Mouse (Mus musculus) hindbrain, embryonic 14.5 days (tissue): Measurements from ENCODE around the gene Zbtb20. TPM values are rescaled to one million over a fixed set of nuclear protein-coding genes. Genes with fewer than 3 reads are reported as not detected.

ENCODE experiments used
- ATAC-seq: fragments of 200-750 bp; cut with Nextera tagmentation; 2 replicates; pipeline ENCODE4 v1.8.0; 2017; ENCODE audit warnings: moderate number of reproducible peaks, mild to moderate bottlenecking, moderate TSS enrichment, moderate library complexity; ENCODE audit not compliant: low FRiP score
- DNase-seq: peaks from one replicate; pipeline ENCODE4 v3.0.0-alpha.2; 2015; ENCODE audit warnings: low spot score
- H3K27ac ChIP-seq: fragments of 300-500 bp; sonication (generic); 2 replicates; pipeline ENCODE4 v1.5.1; 2014; ENCODE audit warnings: mild to moderate bottlenecking, moderate library complexity
- H3K27me3 ChIP-seq: fragments of 300-500 bp; sonication (generic); 2 replicates; pipeline ENCODE4 v1.6.1; 2014; ENCODE audit warnings: mild to moderate bottlenecking, low read length, mixed read lengths; ENCODE audit not compliant: control insufficient read depth, insufficient read depth
- H3K36me3 ChIP-seq: fragments of 300-500 bp; sonication (generic); replicated peaks from 2 replicates; pipeline ENCODE4 v1.6.1; 2014; ENCODE audit not compliant: control insufficient read depth, insufficient read depth
- H3K4me1 ChIP-seq: fragments of 300-500 bp; sonication (generic); replicated peaks from 2 replicates; pipeline ENCODE4 v1.6.1; 2014; ENCODE audit warnings: antibody characterized with exemption, low read length, mixed read lengths; ENCODE audit not compliant: control insufficient read depth, insufficient read depth
- H3K4me2 ChIP-seq: fragments of 300-500 bp; sonication (generic); replicated peaks from 2 replicates; pipeline ENCODE4 v1.6.1; 2014; ENCODE audit warnings: mild to moderate bottlenecking, moderate library complexity
- H3K4me3 ChIP-seq: fragments of 300-500 bp; sonication (generic); replicated peaks from 2 replicates; pipeline ENCODE4 v1.5.1; 2014; ENCODE audit warnings: mild to moderate bottlenecking, low read length
- H3K9ac ChIP-seq: fragments of 300-500 bp; sonication (generic); 2 replicates; pipeline ENCODE4 v1.6.1; 2014
- H3K9me3 ChIP-seq: fragments of 300-500 bp; sonication (generic); 2 replicates; pipeline ENCODE4 v1.6.1; 2016; ENCODE audit warnings: low read length; ENCODE audit not compliant: control insufficient read depth
- WGBS: fragments of 180-500 bp; shearing (Covaris S2); extraction: QIAGEN DNeasy Blood & Tissue Kit; methylation state at CpG from one replicate; pipeline ENCODE4 v1.1.7; 2014; 5-methylcytosine and 5-hydroxymethylcytosine counted together
- polyA plus RNA-seq: library from polyadenylated mRNA; unstranded; fragments of >200 nt; fragmentation: Nextera tagmentation; extraction: Ambion mirVana; gene quantifications from 2 replicates; pipeline ENCODE4 v1.2.1, GENCODE M21; 2014

Zbtb20 gene
- polyA plus RNA-seq, 1 experiment from 2014 or later, result 49.7 TPM

DNA sequence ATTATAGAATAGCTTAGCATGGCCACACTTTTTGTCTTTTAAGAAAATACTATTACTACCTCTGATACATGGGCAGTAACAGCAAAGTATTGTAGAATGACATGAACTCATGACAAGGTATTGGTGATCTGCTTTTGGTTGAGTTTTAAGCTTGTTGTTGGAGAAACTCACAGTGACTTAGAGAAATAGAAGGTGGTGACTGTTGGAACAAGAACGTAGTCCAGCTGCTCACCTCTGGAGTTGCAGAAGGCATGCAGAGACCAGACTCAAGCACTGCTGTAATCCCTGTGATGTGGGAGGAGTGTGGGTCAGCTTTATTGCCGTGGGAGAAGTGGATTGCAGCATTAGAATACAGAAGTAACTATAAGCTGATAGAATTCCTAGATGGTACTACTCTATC lies 361.9 kb downstream of the Zbtb20 start:
- DNase-seq (no peak), ATAC-seq (no peak)
- Histone ChIP-seq H3K4me1 (no peaks in the 10 kb centered on the region), H3K36me3 (no peaks in the 10 kb centered on the region), H3K9me3 (no peaks in the 10 kb centered on the region), H3K27ac (no peak overlapping the region), H3K4me3 (no peak overlapping the region), H3K9ac (no peak overlapping the region), H3K27me3 (no peaks in the 10 kb centered on the region), H3K4me2 (no peak overlapping the region)
- 88% methylated on average over 2 of the region's 2 CpGs for WGBS

GRCm38 (mm10) chr16:43247026-43247425 lies 371.3 kb downstream of the Zbtb20 start:
- H3K4me3 ChIP-seq, result no peak overlapping the region
- ATAC-seq, result no peak
- 67% methylated on average over 5 of the region's 5 CpGs for WGBS
- no peaks in the 10 kb centered on the region for H3K36me3 ChIP-seq
- no peaks in the 10 kb centered on the region for H3K4me1 ChIP-seq
- H3K9ac ChIP-seq, result no peak overlapping the region
- no peaks in the 10 kb centered on the region for H3K9me3 ChIP-seq
- no peak overlapping the region for H3K27ac ChIP-seq
- no peak for DNase-seq
- H3K27me3 ChIP-seq, result no peaks in the 10 kb centered on the region
- H3K4me2 ChIP-seq, result no peak overlapping the region

DNA sequence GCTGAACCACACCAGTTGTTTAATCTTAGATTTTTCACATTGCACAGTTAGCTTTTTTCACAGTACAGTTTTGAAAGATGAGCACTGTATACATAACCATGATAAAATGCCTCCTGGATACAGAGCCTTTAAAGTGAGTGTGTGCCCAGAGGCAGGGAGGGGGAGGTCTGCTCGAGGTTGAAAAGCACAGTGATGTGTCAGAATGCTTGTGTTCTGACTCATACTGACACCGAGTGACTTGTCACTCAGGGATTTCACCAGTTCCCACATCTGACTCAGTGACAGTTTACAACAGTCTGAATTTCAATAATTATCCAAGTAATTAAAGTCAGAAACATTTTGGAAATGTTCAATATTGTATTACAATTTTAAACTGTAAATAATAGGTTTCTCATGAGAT lies 377.4 kb downstream of the Zbtb20 start:
- 34% methylated on average over 2 of the region's 2 CpGs for WGBS
- DNase-seq (no peak), ATAC-seq (no peak)
- no peak overlapping the region for H3K4me2 ChIP-seq
- H3K9me3 ChIP-seq, result no peaks in the 10 kb centered on the region
- no peaks in the 10 kb centered on the region for H3K27me3 ChIP-seq
- no peaks in the 10 kb centered on the region for H3K4me1 ChIP-seq
- H3K27ac ChIP-seq, result no peak overlapping the region
- no peak overlapping the region for H3K4me3 ChIP-seq
- H3K36me3 ChIP-seq, result no peaks in the 10 kb centered on the region
- H3K9ac ChIP-seq, result no peak overlapping the region

DNA sequence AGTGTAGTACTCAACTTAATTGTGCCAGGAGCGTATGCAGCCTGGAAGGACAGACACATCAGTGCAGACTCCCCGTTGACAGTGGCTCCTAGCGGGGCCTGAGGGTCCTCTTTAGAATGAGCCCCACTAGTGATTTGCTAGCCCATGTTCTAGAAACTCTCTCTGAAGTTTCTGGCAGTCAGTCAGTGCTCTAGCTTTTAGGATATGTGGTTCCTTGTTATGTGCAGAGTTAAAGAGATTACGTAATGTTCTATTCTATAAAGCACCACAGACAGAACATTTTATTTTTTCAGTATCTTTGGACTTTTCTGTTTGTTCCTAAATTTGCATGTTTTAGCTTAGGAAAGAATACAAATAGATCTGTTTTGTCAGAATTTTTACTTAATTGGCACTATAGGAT lies 378.1 kb downstream of the Zbtb20 start:
- 92% methylated on average over 4 of the region's 4 CpGs for WGBS
- H3K4me2 ChIP-seq, result no peak overlapping the region

DNA sequence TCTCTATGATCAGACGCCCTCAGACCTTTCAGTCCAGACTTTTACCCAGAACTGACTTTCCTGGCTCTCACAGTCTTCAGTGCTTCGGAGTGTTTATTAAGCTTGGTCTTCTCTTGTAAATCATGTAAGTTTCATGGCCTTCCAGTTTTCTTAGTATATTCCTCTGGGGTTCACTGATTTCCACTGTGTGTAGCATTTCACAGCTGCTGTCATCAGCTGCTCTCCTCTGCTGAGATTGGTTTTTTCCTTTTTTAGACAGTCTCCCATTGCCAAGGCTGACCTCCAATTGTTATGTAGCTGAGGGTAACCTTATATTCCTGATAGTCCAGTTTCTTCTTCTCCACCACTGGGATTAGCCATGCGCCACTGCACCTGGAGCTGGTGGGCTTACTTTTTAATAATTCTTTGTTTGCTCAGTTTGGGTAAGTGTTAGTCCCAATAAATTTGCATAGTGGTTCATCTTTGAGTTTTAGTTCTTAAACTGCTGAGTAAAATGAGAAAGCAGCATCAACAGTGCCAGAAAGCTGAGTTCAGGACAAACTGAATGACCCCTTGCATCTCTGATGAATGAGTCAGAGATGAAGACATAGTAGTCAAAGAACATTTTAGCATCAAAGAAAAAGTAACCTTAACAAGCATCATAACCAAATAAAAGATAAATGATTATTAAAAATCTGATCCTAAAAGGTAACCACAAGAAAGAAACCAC lies 380.7 kb downstream of the Zbtb20 start:
- WGBS, result 79% methylated on average over 3 of the region's 3 CpGs
- Histone ChIP-seq H3K9me3 (no peaks in the 10 kb centered on the region), H3K4me2 (no peak overlapping the region), H3K27me3 (no peaks in the 10 kb centered on the region), H3K4me3 (no peak overlapping the region), H3K27ac (no peak overlapping the region), H3K4me1 (no peaks in the 10 kb centered on the region), H3K36me3 (no peaks in the 10 kb centered on the region), H3K9ac (no peak overlapping the region)
- ATAC-seq (no peak), DNase-seq (no peak)

More for the DNA sequence above, 378.1 kb downstream of the Zbtb20 start:
- Histone ChIP-seq H3K9ac (no peak overlapping the region), H3K4me1 (no peaks in the 10 kb centered on the region), H3K9me3 (no peaks in the 10 kb centered on the region), H3K27ac (no peak overlapping the region), H3K36me3 (no peaks in the 10 kb centered on the region), H3K4me3 (no peak overlapping the region), H3K27me3 (no peaks in the 10 kb centered on the region)
- ATAC-seq, result no peak
- no peak for DNase-seq

DNA sequence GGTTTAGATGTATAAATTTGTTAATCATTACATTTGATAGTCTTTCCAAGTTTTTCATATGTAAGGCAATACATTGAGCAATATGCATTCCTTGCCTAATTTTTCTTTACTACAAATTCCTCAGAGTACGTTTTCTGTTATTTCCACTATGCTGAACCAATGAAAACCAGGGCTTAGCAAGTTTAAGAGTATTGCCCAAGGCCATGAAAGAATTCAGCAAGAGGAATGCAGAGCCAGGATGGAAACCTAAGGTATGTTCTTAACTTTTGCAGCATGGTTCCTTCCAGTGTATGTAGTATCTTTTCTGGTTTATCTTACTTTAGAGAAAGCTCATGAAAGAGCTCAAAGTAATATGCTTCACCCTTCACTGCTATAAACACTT lies 381.2 kb downstream of the Zbtb20 start:
- no peak for ATAC-seq
- H3K36me3 ChIP-seq, result no peaks in the 10 kb centered on the region
- no peak overlapping the region for H3K27ac ChIP-seq
- H3K27me3 ChIP-seq, result no peaks in the 10 kb centered on the region
- H3K4me1 ChIP-seq, result no peaks in the 10 kb centered on the region
- 82% methylated on average over 1 of the region's 1 CpGs for WGBS
- H3K4me2 ChIP-seq, result no peak overlapping the region
- no peak overlapping the region for H3K4me3 ChIP-seq
- no peak for DNase-seq
- no peaks in the 10 kb centered on the region for H3K9me3 ChIP-seq
- H3K9ac ChIP-seq, result no peak overlapping the region

DNA sequence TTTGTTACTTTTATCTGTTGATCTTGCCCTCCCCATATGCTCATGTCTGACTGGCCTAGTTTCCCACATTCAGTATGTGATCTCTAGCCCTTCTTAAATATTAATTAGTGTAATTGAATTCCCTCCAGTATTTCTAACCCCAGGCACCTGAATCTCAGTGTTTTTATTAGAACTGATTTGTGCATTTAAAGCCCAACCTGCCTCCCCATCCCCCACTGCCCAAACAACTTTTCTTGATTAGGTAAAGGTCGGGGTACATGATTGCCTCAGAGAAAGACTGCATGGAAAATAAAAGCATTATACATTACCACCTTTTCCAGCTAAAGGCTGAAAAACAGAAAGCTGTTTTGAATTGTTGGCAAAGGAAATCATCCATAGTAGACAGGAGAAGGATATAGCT lies 383.8 kb downstream of the Zbtb20 start:
- Histone ChIP-seq H3K27ac (no peak overlapping the region), H3K4me2 (no peak overlapping the region), H3K9me3 (no peaks in the 10 kb centered on the region), H3K4me3 (no peak overlapping the region), H3K9ac (no peak overlapping the region), H3K36me3 (no peaks in the 10 kb centered on the region), H3K27me3 (no peaks in the 10 kb centered on the region), H3K4me1 (no peaks in the 10 kb centered on the region)
- ATAC-seq (no peak), DNase-seq (no peak)
- WGBS, result 74% methylated on average over 1 of the region's 1 CpGs

DNA sequence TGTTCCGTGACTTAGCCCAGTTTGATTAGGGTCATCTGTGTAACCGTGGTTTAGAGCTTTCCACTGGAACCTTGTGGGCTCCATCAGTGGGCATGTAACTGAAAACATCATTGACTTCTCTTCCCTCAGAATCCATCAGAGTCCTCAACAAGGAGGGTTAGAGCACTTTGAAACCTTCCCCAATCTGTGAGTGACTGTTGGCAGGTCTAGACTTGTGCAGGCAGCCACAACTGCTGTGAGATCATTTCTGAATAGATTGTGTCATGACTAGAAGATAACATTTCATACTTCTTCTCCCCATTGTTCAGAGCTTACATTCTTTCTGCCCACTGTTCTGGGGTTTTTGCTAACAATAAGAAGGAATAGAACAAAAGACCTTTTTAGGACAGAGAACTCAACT lies 385.2 kb downstream of the Zbtb20 start:
- Histone ChIP-seq H3K9ac (no peak overlapping the region), H3K9me3 (no peaks in the 10 kb centered on the region), H3K36me3 (no peaks in the 10 kb centered on the region), H3K4me1 (no peaks in the 10 kb centered on the region), H3K27ac (no peak overlapping the region), H3K27me3 (no peaks in the 10 kb centered on the region), H3K4me2 (no peak overlapping the region), H3K4me3 (no peak overlapping the region)
- WGBS, result 87% methylated on average over 2 of the region's 2 CpGs
- no peak for ATAC-seq
- no peak for DNase-seq

- no peak overlapping the region for H3K27ac ChIP-seq
- WGBS, result 47% methylated on average over 2 of the region's 2 CpGs
- no peaks in the 10 kb centered on the region for H3K36me3 ChIP-seq
- no peak overlapping the region for H3K4me3 ChIP-seq
- peaks cover 13% of the 10 kb centered on the region; the same call in 1 of the 2 replicates for H3K4me1 ChIP-seq
- no peak overlapping the region for H3K4me2 ChIP-seq
- no peaks in the 10 kb centered on the region for H3K9me3 ChIP-seq
- H3K9ac ChIP-seq, result no peak overlapping the region
- no peaks in the 10 kb centered on the region for H3K27me3 ChIP-seq
- DNase-seq (no peak), ATAC-seq (no peak)
Measured at GRCm38 (mm10) chr16:43274057-43274595, 398.4 kb downstream of the Zbtb20 start.
